Mouse (Mus musculus) lung, postnatal 14 days (tissue): ENCODE measurements around the gene Sigmar1.
"Not testable (repeated sequence)": the region's sequence is repeated elsewhere in the genome, so short reads cannot be mapped to it uniquely, and the experiment has no call there.

ENCODE experiments used
- DNase-seq: peaks from one replicate; pipeline ENCODE4 v3.0.0; 2021

Sigmar1 gene

GRCm38 (mm10) chr4:41708192-41708745 is 47.7 kb downstream of the Sigmar1 start:
- peak; percentile 54 for DNase-seq

GRCm38 (mm10) chr4:41707011-41707535 is 48.9 kb downstream of the Sigmar1 start:
- DNase-seq: peak; percentile 70

GRCm38 (mm10) chr4:41705922-41706754 is 49.8 kb downstream of the Sigmar1 start:
- DNase-seq: no peak

- DNase-seq: no peak
Observed at GRCm38 (mm10) chr4:41704651-41705050, 51.3 kb downstream of the Sigmar1 start.

- DNase-seq: not testable (repeated sequence)
Observed at GRCm38 (mm10) chr4:41702226-41702625, 53.7 kb downstream of the Sigmar1 start.

- DNase-seq: not testable (repeated sequence)
Observed at GRCm38 (mm10) chr4:41700224-41700623, 55.7 kb downstream of the Sigmar1 start.

- DNase-seq: not testable (repeated sequence)
Observed at GRCm38 (mm10) chr4:41699783-41700182, 56.2 kb downstream of the Sigmar1 start, which contains the start of gene Il11ra1. Gene Il11ra1, plus strand, starts transcription at chr4:41699989.

- DNase-seq: peak; percentile 54
Observed at GRCm38 (mm10) chr4:41698421-41699016, 57.4 kb downstream of the Sigmar1 start.

GRCm38 (mm10) chr4:41696930-41697841 is 58.8 kb downstream of the Sigmar1 start, which contains the start of gene Cntfr:
Gene Cntfr, minus strand, starts transcription at chr4:41697089.
- DNase-seq: peak; percentile 86

- DNase-seq: not testable (repeated sequence)
Observed at GRCm38 (mm10) chr4:41696452-41696851, 59.5 kb downstream of the Sigmar1 start.

- DNase-seq: not testable (repeated sequence)
Observed at GRCm38 (mm10) chr4:41695800-41696199, 60.2 kb downstream of the Sigmar1 start.

GRCm38 (mm10) chr4:41693511-41693910 is 62.4 kb downstream of the Sigmar1 start:
- not testable (repeated sequence) for DNase-seq

GRCm38 (mm10) chr4:41690014-41690413 is 65.9 kb downstream of the Sigmar1 start:
- not testable (repeated sequence) for DNase-seq

- DNase-seq: not testable (repeated sequence)
Observed at GRCm38 (mm10) chr4:41688562-41688961, 67.4 kb downstream of the Sigmar1 start.
